Mouse (Mus musculus): ENCODE data around the gene Tmem106a.

- TF ChIP-seq CTCF (IDR thresholded peaks at IDR 0.05; ENCODE audit: borderline replicate concordance, insufficient read depth, low read length) = no peak
- TF ChIP-seq POLR2A (IDR thresholded peaks at IDR 0.05; ENCODE audit: low read depth, low read length) = no peak
Measured at GRCm38 (mm10) chr11:101548526-101548925, 33.5 kb upstream of the Tmem106a start.

Measured in embryonic fibroblast, embryonic 13.5 days (primary cell).